Mouse (Mus musculus) left cerebral cortex, adult 8-10 months (tissue): ENCODE data around the gene Pik3c2g. TPM values are rescaled to one million over a fixed set of nuclear protein-coding genes. Genes with fewer than 3 reads are reported as not detected.

Experiments
- total RNA-seq, 4 experiments: library from RNA; stranded (reverse); gene quantifications; 2 replicates each; pipeline ENCODE4 v1.2.4; 2022

The Pik3c2g gene
- total RNA-seq, 4 experiments from 2014 or later: 0.11 to 0.26 (median 0.12) TPM; not detected in 1

Other genes starting within 250 kb of the Pik3c2g start
- gene Rergl, start 85.2 kb upstream of the Pik3c2g start, total RNA-seq: not detected